Mouse (Mus musculus) liver, postnatal 0 days (tissue): ENCODE measurements around the gene Gm20388.

ENCODE experiments used
- CTCF ChIP-seq: sonication (generic); IDR thresholded peaks from 2 replicates; pipeline ENCODE4 v1.5.1; 2016; ENCODE audit warnings: antibody characterized with exemption, low read depth
- EP300 ChIP-seq: IDR thresholded peaks from 2 replicates; pipeline ENCODE4 v1.6.1; 2016; ENCODE audit warnings: antibody characterized with exemption, low read depth, mild to moderate bottlenecking

DNA sequence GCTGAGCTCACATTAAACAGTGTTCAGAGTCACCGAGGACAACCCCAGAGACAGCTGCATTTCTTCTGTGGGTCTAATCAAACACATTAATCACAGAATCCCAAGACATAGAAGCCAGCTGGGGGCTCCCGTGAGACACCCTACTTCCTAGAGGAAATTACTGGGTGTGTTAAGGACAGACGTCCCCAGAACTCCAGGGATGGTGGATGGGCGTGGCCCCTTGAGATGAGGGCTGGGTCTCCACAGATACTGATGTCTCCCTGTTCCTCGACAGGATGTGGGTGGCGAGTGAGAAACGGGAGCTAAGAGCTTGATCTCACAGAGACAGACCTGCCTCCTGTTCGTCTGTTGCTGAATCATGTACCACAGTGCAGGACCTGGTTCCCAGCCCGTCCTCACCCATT lies 2432.2 kb downstream of the Gm20388 start:
- no peak for TF ChIP-seq CTCF
- TF ChIP-seq EP300 = no peak
